Mouse (Mus musculus): ENCODE results near the gene Slc5a6. TPM values are rescaled to one million over a fixed set of nuclear protein-coding genes. Genes with fewer than 3 reads are reported as not detected.

Slc5a6 gene
- polyA plus RNA-seq, 1 experiment from 2014 or later = 13.8 TPM

DNA sequence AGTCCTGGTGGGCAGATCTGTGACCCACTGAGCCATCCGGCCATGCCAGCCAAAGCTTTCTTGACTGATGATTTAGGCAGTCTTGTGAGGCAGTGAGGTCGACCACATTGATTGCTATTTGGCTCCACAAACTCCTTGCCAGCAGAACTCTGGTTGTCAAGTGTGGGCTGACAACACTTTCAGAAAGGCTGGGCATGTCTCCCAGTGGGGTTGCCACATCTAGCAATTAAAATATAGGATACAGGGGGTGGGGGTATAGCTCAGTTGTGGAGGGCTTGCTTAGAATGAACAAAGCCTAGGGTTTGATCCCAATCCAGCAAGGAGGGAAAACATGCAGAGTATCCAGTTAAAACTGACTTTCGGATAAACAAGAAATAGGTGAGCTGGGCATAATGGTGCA, 54.6 kb downstream of the Slc5a6 start:
- H3K36me3 ChIP-seq = no peaks in the 10 kb centered on the region
- H3K4me1 ChIP-seq = no peaks in the 10 kb centered on the region
- 0 out of 2 replicates have a peak, but pooled peaks cover 4% of the 10 kb centered on the region for H3K27me3 ChIP-seq
- WGBS = 72% methylated on average over 3 of the region's 3 CpGs
- no peak overlapping the region for H3K9ac ChIP-seq
- ATAC-seq (ENCODE audit: low FRiP score) = no peak
- H3K27ac ChIP-seq = no peak overlapping the region
- no peaks in the 10 kb centered on the region for H3K9me3 ChIP-seq (replicated peaks)
- H3K4me3 ChIP-seq = no peak overlapping the region
- no peak overlapping the region for H3K4me2 ChIP-seq (replicated peaks)

DNA sequence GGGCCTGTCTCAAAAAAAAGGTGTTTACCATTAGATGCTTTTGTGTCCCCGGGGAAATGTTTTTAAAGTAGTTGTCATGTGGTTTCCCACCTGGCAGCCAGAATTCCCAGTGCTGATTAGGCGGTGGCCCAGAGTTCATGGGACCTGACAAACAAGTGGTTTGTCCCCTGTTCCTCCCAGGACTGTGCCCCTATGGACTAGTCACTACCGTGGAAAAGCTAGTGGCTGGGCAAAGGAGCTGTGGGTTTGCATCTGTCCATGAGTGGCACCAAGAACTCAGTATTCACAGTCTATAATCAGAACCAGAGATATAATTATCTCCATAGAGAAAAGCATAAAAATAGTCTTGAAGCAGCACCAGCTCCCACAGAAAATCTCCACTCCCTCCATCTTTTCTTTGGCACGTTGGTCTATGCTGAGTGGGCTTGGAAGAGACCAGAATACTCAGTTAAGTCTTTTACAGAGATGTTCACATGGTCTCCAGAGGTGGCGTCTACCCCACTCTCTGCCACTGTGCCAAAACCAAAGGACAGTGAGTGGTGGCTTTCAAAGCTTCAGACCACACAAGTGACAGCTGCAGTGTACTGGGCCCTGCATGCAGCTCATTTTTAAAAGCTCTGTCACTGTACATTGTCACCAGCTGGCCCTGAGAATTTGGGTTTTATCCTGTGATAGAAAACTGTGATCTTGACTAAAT, 55.6 kb downstream of the Slc5a6 start:
- no peak overlapping the region for H3K4me3 ChIP-seq
- ATAC-seq (ENCODE audit: low FRiP score) = no peak
- H3K9ac ChIP-seq = no peak overlapping the region
- no peak overlapping the region for H3K27ac ChIP-seq
- no peak overlapping the region for H3K4me2 ChIP-seq (replicated peaks)
- H3K36me3 ChIP-seq = no peaks in the 10 kb centered on the region
- H3K4me1 ChIP-seq = no peaks in the 10 kb centered on the region
- H3K9me3 ChIP-seq (replicated peaks) = no peaks in the 10 kb centered on the region
- 0 out of 2 replicates have a peak, but pooled peaks cover under 1% of the 10 kb centered on the region for H3K27me3 ChIP-seq
- WGBS = 72% methylated on average over 5 of the region's 5 CpGs

Other genes starting within 250 kb of the Slc5a6 start
- gene Mapre3, start 234.3 kb downstream of the Slc5a6 start, polyA plus RNA-seq (2016; fragmentation: Nextera tagmentation; extraction: Ambion mirVana) = 73.1 and 81.0 TPM in 2 replicates
- gene Tmem214, start 180.9 kb downstream of the Slc5a6 start, polyA plus RNA-seq (2016; fragmentation: Nextera tagmentation; extraction: Ambion mirVana) = 66.8 and 68.5 TPM in 2 replicates
- 32.4 and 36.9 TPM in 2 replicates for gene Agbl5, start 160.2 kb downstream of the Slc5a6 start, polyA plus RNA-seq (2016; fragmentation: Nextera tagmentation; extraction: Ambion mirVana)
- 256 and 303 TPM in 2 replicates for gene Ost4, start 141.1 kb downstream of the Slc5a6 start, polyA plus RNA-seq (2016; fragmentation: Nextera tagmentation; extraction: Ambion mirVana)
- 121 and 122 TPM in 2 replicates for gene Emilin1, start 135.5 kb downstream of the Slc5a6 start, polyA plus RNA-seq (2016; fragmentation: Nextera tagmentation; extraction: Ambion mirVana)
- 5.6 and 7.1 TPM in 2 replicates for gene Khk, start 127.5 kb downstream of the Slc5a6 start, polyA plus RNA-seq (2016; fragmentation: Nextera tagmentation; extraction: Ambion mirVana)
- 12.4 and 14.2 TPM in 2 replicates for gene Cgref1, start 103.3 kb downstream of the Slc5a6 start, polyA plus RNA-seq (2016; fragmentation: Nextera tagmentation; extraction: Ambion mirVana)
- gene Preb, start 88.6 kb downstream of the Slc5a6 start, polyA plus RNA-seq (2016; fragmentation: Nextera tagmentation; extraction: Ambion mirVana) = 120 and 127 TPM in 2 replicates
- gene Tcf23, start 80.3 kb downstream of the Slc5a6 start, polyA plus RNA-seq (2016; fragmentation: Nextera tagmentation; extraction: Ambion mirVana) = not detected in 2 replicates
- gene Atraid, start 612 bp downstream of the Slc5a6 start, polyA plus RNA-seq (2016; fragmentation: Nextera tagmentation; extraction: Ambion mirVana) = 119 and 122 TPM in 2 replicates
- 32.2 and 32.4 TPM in 2 replicates for gene Cad, start 5.9 kb upstream of the Slc5a6 start, polyA plus RNA-seq (2016; fragmentation: Nextera tagmentation; extraction: Ambion mirVana)
- not detected in 2 replicates for gene Dnajc5g, start 57.4 kb upstream of the Slc5a6 start, polyA plus RNA-seq (2016; fragmentation: Nextera tagmentation; extraction: Ambion mirVana)
- gene Slc30a3, start 59.3 kb upstream of the Slc5a6 start, polyA plus RNA-seq (2016; fragmentation: Nextera tagmentation; extraction: Ambion mirVana) = 15.7 and 16.2 TPM in 2 replicates
- gene Trim54, start 67.8 kb upstream of the Slc5a6 start, polyA plus RNA-seq (2016; fragmentation: Nextera tagmentation; extraction: Ambion mirVana) = 0.40 and 0.86 TPM in 2 replicates
- not detected in 2 replicates for gene Ucn, start 89.9 kb upstream of the Slc5a6 start, polyA plus RNA-seq (2016; fragmentation: Nextera tagmentation; extraction: Ambion mirVana)
- 50.1 and 54.4 TPM in 2 replicates for gene Mpv17, start 105.3 kb upstream of the Slc5a6 start, polyA plus RNA-seq (2016; fragmentation: Nextera tagmentation; extraction: Ambion mirVana)
- 1.8 and 2.3 TPM in 2 replicates for gene Gm29609, start 131.0 kb upstream of the Slc5a6 start, polyA plus RNA-seq (2016; fragmentation: Nextera tagmentation; extraction: Ambion mirVana)
- gene Gtf3c2, start 131.2 kb upstream of the Slc5a6 start, polyA plus RNA-seq (2016; fragmentation: Nextera tagmentation; extraction: Ambion mirVana) = 86.0 and 89.2 TPM in 2 replicates
- 140 and 145 TPM in 2 replicates for gene Snx17, start 144.3 kb upstream of the Slc5a6 start, polyA plus RNA-seq (2016; fragmentation: Nextera tagmentation; extraction: Ambion mirVana)
- gene Eif2b4, start 144.5 kb upstream of the Slc5a6 start, polyA plus RNA-seq (2016; fragmentation: Nextera tagmentation; extraction: Ambion mirVana) = 63.0 and 64.4 TPM in 2 replicates
- 22.9 and 24.8 TPM in 2 replicates for gene Zfp513, start 153.4 kb upstream of the Slc5a6 start, polyA plus RNA-seq (2016; fragmentation: Nextera tagmentation; extraction: Ambion mirVana)
- gene Ppm1g, start 171.8 kb upstream of the Slc5a6 start, polyA plus RNA-seq (2016; fragmentation: Nextera tagmentation; extraction: Ambion mirVana) = 149 TPM in 2 replicates
- gene Nrbp1, start 191.9 kb upstream of the Slc5a6 start, polyA plus RNA-seq (2016; fragmentation: Nextera tagmentation; extraction: Ambion mirVana) = 148 and 151 TPM in 2 replicates
- gene Gm9970, start 192.3 kb upstream of the Slc5a6 start, polyA plus RNA-seq (2016; fragmentation: Nextera tagmentation; extraction: Ambion mirVana) = 0.57 and 0.94 TPM in 2 replicates
- gene Krtcap3, start 202.8 kb upstream of the Slc5a6 start, polyA plus RNA-seq (2016; fragmentation: Nextera tagmentation; extraction: Ambion mirVana) = 6.3 and 9.6 TPM in 2 replicates
- 44.4 and 57.8 TPM in 2 replicates for gene Ift172, start 242.2 kb upstream of the Slc5a6 start, polyA plus RNA-seq (2016; fragmentation: Nextera tagmentation; extraction: Ambion mirVana)
- gene Fndc4, start 247.2 kb upstream of the Slc5a6 start, polyA plus RNA-seq (2016; fragmentation: Nextera tagmentation; extraction: Ambion mirVana) = 66.9 and 68.2 TPM in 2 replicates
- gene Gckr, start 248.5 kb upstream of the Slc5a6 start, polyA plus RNA-seq (2016; fragmentation: Nextera tagmentation; extraction: Ambion mirVana) = 0.38 TPM in 1 of 2 replicates, not detected in the other